Mouse (Mus musculus) embryonic fibroblast, embryonic 13.5 days (primary cell): ENCODE data around the gene Astl.

Experiments
- CTCF ChIP-seq: IDR thresholded peaks from 2 replicates; pipeline ENCODE4 v1.5.1; 2011; ENCODE audit warnings: mild to moderate bottlenecking, control low read depth, low read length, moderate library complexity, borderline replicate concordance; ENCODE audit not compliant: insufficient read depth
- POLR2A ChIP-seq: IDR thresholded peaks from 2 replicates; pipeline ENCODE4 v1.6.1; 2011; ENCODE audit warnings: low read depth, mild to moderate bottlenecking, control low read depth, low read length, moderate library complexity

GRCm38 (mm10) chr2:127346334-127346733 lies 7.9 kb downstream of the Astl start:
- TF ChIP-seq POLR2A (no peak), CTCF (no peak)
